Mouse (Mus musculus): Measurements from ENCODE around the gene Hoxd3.

Gene Hoxd3

DNA sequence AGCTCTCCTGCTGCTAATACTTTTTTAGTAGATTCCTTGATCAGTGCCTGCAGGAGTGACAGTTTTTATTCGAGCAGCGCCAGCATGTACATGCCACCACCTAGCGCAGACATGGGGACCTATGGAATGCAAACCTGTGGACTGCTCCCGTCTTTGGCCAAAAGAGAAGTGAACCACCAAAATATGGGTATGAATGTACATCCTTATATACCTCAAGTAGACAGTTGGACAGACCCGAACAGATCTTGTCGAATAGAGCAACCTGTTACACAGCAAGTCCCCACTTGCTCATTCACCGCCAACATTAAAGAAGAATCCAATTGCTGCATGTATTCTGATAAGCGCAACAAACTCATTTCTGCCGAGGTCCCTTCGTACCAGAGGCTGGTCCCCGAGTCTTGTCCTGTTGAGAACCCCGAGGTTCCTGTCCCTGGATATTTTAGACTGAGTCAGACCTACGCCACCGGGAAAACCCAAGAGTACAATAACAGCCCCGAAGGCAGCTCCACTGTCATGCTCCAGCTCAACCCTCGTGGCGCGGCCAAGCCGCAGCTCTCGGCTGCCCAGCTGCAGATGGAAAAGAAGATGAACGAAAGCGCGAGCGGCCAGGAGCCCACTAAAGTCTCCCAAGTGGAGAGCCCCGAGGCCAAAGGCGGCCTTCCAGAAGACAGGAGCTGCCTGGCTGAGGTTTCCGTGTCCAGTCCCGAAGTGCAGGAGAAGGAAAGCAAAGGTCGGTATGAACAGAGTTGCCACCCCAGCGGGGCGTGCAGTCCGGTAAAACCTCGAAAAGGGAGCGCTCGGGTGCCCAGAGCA is 19.5 kb upstream of the Hoxd3 start:
- no peak for DNase-seq (ENCODE audit: low read depth in 1 of 2, low spot score in 2 of 2)

DNA sequence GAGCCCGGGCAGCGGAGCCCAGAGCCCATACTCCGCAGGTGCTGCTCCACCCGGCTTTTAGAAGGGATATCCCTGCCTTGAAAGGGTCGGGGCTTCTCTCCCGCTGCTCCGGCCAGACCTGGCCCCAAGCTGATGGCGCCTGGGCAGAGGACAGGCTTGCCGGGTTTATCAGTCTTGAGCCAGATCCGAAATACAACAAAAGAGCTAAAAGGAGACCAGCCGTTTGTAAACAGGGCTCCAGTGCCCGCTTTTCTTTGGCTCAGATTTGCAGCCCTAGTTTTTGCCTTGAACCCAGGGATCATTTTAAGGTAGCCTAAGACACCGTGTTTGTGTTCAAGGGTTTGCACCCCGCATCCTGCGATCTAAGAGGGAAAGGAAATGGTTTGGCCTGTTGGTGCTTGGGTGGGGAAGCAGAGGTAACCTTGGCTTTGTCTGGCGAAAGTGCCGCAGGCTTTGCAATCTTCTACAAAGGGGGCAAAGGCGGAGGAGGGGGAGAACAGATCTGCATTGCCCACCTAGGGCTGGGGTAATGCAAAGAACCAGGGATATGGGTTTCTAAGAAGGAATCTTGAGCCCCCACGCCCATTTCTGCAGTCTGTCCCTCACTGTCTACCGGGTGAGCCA is 18.8 kb upstream of the Hoxd3 start:
- DNase-seq (ENCODE audit: low read depth in 1 of 2, low spot score in 2 of 2) = no peak

DNA sequence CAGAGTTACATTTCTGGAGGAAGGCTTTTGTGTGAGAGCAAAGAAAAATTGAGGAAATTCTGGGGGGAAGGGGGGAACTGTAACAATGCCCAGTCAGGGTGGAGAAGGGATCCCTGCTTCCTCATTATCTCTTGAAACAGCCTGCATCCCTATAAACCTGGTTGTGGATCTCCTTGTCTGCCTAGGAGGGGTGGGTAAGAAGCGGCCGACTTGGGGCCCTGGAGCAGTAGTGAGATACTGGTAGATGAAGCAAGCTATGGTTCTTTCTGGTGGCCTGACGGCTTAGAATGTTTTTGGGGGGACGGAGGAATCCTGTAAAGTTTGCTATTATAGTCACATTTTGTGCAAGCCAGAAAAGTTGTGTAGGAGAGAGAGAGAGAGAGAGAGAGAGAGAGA is 18.3 kb upstream of the Hoxd3 start:
- DNase-seq (ENCODE audit: low read depth in 1 of 2, low spot score in 2 of 2) = no peak

DNA sequence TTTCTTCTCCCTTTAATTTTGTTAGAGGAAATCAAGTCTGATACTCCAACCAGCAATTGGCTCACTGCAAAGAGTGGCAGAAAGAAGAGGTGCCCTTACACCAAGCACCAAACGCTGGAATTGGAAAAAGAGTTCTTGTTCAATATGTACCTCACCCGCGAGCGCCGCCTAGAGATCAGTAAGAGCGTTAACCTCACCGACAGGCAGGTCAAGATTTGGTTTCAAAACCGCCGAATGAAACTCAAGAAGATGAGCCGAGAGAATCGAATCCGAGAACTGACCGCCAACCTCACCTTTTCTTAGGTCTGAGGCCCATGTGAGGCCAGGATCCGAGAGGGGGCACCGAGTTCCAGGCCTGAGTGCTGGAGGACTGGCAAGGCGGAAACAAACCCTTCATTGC is 17.7 kb upstream of the Hoxd3 start:
- no peak for DNase-seq (ENCODE audit: low read depth in 1 of 2, low spot score in 2 of 2)

DNA sequence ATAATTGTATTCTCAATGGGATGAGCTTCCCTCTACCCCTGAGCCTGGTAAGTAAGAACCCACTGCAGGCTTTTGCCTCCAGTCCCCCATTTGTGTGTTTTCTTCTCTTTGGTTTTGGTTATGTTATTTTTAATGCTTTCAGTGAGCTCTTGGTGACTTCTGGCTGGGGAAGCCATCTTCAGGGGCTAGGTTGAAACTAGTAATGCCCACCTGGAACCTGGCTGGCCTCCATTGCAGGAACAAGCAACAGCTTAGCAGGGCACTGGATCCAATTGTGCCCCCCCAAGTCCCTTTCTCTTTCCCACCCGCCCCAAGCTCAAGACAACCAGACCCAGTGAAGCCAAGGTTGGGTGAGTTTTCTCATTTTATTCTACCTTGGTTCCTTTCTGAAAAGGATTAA is 16.3 kb upstream of the Hoxd3 start:
- no peak for DNase-seq (ENCODE audit: low read depth in 1 of 2, low spot score in 2 of 2)

DNA sequence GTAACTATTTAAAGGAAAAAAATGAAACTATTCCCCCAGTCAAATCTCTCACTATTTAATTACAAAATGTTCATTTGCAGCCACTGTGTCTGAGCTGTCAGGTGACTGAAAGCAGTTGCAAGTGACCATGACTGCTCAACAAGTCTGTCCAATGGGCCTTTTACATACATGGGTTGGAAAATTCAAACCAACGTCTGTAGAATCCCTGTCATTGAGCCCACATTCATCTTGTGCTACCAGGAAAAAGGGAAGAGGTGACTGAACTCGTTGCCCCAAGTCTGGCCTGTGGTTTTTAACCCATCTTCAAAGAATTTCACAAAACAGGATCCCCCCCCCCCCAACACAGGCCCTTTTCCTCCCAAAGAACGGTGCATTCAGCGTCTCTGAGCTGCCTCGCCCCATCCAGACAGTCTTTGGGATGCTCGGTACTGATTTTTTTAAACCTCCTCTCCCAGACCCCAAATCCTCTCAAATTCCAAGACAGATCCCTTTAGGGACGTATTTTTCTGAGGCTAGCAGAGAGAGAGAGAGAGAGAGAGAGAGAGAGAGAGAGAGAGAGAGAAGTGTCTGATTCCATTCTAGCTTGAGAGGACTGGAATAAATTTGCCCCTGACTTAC is 15.8 kb upstream of the Hoxd3 start:
- DNase-seq (ENCODE audit: low read depth in 1 of 2, low spot score in 2 of 2) = no peak

DNA sequence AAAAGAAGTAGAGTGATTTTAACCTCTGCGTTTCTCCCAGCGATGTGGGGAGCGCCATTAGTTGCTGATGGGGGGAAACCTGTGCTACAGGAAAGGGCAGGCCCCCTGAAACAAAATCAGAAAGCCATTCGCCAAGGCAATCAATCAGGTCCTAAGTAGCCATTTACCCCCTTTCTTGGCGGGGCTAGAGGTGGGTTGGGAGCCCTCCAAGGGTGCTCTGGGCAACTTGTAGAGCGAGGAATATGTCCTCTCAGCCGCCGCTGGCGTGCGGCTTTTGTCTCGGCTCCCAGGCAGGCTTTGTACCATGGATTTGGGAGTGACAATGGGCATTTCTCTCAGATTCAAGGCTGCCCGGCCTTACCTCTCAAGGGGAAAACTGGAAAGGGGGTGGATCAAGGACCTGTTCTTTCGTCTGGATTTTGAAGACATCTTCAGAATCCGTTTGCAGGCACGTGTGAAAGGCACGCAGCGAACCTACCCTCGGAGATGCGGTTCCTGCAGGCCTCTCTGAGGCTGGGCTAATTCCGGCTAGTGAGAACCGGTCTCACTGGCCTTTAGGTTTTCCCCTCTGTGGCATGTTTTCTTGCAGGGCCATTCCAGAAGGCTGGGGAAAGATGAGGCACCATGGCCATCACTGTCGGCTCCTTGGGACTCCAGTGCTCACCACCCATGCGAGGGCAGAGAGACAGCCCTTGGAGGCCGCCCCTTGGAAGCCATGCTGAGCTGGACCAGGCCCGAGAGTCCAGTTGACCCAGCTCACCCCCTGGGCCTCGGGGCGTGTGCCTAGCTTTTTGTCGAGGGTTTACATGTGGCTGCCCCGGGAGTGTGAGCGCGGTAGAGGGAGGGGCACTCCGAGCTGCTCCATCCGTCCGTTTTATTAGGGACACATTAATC is 15.0 kb upstream of the Hoxd3 start:
- DNase-seq (ENCODE audit: low read depth in 1 of 2, low spot score in 2 of 2) = no peak

DNA sequence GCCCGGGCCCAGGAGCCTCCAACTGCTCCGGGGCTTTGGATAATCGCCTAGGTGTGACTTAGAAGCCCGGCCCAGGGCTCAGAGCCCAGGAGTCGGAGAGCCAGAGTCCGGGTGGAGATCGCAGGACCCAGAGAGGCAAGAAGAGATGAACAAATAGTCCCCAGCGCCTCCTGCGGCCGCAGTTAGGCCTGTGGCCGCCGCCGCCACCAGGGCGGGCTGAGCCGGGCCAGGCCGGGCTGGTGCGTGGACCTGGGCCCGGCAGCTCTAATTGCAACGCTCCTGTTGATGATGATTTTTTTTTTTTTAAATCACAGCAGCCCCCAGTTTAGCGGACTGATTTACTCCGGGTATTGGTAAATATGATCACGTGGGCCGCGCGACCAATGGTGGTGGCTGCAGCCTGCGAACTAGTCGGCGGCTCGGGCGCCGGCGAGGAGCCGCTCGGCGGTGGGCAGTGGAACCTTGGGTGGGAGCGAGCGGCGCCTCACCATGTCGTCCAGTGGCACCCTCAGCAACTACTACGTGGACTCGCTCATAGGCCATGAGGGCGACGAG is 14.1 kb upstream of the Hoxd3 start, which contains the start of gene Hoxd9:
Hoxd9 (plus strand) TSS at position 161 of the 555 bp plus-strand sequence.
- DNase-seq (ENCODE audit: low read depth in 1 of 2, low spot score in 2 of 2) = no peak

DNA sequence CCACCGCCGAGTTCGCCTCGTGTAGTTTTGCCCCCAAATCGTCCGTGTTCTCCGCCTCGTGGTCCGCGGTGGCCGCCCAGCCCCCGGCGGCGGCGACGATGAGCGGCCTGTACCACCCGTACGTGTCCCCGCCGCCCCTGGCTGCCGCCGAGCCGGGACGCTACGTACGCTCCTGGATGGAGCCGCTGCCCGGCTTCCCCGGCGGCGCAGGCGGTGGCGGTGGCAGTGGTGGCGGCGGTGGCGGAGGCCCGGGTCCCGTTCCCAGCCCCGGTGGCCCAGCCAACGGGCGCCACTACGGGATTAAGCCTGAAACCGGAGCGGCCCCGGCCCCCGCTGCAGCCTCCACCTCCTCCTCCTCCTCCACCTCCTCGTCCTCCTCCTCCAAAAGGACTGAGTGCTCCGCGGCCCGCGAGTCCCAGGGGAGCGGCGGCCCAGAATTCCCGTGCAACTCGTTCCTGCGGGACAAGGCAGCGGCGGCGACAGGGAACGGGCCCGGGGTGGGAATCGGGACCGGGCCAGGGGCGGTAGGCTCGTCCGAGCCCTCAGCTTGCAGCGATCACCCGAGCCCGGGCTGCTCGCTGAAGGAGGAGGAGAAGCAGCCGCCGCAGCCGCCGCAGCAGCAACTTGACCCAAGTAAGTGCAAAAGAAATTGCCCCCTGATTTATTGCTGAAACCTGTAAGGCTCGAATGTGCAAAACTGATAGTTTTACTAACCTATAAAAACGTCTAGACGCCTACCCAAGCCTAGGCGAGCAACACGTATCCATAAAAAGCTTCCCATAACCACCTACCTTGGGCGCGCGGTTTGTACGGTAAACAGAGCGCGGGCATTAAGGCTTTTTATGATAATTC is 13.3 kb upstream of the Hoxd3 start:
- no peak for DNase-seq (ENCODE audit: low read depth in 1 of 2, low spot score in 2 of 2)

DNA sequence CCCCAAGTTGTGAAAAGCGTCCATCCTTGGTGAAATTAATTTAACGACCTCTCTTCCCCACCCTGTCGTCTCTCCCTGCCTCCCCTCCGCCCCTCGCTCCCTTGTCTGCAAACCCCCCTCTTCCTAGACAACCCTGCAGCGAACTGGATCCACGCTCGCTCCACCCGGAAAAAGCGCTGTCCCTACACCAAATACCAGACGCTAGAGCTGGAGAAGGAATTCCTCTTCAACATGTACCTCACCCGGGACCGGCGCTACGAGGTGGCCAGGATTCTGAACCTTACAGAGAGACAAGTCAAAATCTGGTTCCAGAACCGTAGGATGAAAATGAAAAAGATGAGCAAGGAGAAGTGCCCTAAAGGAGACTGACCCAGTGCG is 12.7 kb upstream of the Hoxd3 start:
- DNase-seq (ENCODE audit: low read depth in 1 of 2, low spot score in 2 of 2) = no peak

DNA sequence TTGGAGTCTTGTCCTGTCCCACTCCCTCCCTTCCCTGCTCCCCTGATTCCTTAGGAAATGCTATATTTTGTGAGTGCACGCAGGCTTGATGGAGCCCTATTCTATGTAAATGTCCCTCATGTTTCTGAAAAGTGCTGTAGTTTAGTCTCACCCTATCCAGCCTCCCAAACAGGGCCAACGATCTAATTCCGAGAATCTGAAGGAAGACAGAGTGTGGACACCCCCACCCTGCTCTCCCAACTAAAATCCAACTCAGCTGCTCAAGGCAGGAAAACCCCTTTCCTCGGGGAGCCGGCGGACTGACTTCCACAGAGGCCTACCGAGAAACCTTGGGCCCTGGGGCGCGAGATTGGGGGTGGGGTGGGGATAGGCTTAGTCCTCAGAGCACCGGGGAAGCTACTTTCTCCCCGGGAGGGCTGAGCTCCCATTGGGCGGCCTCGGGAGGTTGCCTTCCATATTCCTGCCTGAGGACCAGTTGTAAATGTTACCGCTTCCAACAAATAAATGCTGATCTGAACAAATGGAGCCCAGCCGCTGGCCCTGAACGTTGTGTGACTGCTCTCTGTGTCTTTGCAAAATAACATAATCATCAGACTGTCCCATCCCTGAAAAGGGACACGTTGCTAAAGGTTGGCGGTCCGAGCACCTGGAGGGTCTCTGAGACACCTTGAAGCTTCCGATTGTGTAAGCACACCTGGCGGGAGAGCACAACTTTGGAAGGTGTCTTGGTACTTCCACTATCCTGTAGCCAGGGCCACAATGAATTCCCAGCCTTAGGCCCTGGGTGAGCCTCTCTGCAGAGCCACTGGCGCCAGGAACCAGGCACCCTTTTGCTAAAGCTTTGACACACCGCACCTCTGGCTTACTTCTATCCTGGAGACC is 11.8 kb upstream of the Hoxd3 start:
- no peak for DNase-seq (ENCODE audit: low read depth in 1 of 2, low spot score in 2 of 2)

DNA sequence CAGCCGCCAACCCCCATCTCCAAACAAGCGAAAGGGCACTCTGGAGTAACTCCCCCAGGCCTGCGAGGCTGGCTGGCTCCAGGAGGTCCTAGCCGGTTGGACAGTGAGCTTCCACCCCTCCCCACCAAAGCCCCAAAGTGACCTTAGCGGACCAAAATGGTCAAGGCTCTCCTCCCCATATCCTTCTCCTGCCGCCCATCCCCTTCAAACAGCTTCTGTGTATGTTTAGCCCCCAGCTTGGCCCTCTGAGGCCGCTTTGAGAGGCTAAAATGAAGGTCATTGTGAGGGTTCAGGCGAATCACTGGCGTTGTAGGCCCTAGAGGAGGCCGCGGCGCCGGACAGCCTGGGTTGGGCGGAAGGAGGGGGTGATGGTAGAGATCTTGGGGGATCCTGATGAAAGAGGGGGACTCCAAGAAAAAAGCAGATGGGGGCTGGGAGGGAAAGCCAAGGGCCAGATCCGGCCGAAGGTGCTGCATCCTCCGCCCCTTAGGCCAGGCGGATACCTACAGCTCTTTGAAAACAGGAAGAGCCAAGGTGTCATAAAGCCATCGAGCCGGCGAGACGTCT is 11.1 kb upstream of the Hoxd3 start:
- no peak for DNase-seq (ENCODE audit: low read depth in 1 of 2, low spot score in 2 of 2)

DNA sequence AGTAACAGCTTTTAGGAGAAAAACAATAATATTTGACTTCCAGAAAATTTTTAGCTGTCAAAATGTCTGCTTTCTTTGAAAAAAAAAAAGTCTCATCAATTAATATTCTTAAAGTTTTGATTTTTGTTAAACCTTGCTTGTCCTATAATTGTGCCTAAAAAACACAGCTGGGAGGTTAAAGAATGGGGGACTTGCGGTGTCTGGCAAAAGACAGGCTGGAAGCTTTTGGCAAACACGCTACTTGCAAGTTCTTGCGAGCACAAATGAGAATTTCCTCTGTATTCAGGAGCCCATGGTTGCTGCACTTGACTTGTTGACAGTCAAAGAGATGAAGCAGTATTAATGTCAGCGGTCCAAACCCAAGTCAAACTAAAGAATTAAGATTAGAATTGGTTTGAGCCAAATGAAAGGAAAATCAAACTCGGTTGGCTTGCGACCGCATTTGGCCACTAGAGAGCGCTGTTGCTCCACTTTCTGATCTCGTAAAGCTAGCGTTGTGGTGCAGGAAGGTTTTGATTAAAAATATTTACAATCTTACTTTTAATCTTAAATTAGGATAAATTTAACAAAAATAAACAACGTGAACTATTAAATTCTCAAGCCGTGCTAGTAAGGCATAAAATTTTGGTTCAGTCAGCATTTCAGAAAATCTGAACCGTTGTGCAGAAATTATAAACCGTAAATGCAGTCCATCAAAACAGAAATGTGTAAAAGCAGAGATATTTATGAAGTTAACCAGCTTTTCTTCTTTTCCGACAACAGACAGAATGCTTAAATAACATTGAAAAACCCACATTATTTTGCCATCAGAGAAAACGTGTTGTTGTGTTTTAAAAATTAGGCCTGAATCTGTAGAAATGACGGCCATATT is 9.5 kb upstream of the Hoxd3 start:
- DNase-seq (ENCODE audit: low read depth in 1 of 2, low spot score in 2 of 2) = no peak

DNA sequence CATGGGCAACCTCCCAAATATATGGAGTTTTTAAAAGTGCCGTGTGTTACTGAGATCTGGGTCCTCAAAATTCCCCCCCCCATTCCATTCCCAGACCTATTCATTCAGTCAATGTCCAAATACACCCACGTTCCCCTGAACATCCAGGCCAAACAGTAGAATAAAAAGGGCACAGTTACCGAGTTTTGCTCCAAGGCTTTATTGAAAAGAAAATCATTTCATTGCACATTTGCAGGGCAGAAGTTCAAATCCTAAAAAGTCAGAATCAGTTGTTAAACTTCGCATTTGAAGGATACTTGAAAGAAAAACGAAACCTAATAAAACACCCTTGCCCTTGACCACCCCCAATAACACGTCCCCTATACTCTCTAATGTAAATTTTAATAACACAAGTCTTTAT is 8.9 kb upstream of the Hoxd3 start:
- DNase-seq (ENCODE audit: low read depth in 1 of 2, low spot score in 2 of 2) = no peak

DNA sequence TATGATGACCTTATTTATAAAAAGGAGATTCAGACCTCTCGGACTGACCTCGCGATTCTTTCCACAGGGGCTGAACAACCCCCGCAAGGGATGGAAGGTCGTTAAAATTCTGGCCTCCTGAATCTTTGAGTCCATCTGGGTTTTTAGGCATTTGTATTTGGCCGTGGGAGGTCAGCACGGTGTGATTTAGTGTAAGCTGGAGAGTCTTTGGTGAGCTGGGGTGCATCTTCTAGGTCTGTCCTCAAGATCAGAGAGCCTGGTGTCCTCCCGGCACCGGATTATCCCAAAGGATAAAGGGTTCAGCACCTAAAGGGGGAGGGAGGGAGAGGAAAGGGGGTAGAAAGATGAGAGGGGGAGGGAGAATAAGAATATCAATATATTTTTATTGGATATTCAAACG is 8.4 kb upstream of the Hoxd3 start:
- DNase-seq (ENCODE audit: low read depth in 1 of 2, low spot score in 2 of 2) = no peak

DNA sequence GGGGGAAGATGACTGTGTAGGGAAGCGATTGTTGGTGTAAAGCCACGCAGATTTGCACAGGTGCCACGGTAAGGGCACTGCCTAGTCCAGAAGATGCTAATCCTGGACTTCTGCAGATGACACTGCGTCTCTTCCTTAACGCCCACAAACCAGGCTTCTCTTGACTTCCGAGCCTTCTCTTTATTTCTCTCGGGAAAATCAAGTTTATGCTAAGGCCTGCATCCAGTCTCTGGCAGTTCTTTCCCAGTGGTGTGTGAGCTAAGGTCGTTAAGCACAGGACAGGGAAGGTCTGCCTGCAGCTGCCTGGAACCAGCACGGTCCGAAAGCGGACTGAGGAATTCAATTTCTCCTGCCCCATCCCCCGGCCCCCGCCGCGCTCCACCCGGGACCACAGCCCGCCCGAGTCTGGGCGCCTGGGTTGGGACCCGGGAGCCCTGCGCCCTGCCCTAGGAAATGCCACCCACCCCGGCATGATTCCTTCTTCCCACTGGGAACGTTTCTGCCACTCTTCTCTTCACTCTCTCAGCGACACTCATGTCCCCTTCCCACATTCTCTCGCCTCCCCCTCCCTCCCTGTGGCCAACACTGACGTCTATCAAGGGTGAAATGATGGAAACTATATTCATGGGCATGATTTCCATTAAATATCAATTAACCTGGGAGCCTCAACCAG is 7.9 kb upstream of the Hoxd3 start:
- no peak for DNase-seq (ENCODE audit: low read depth in 1 of 2, low spot score in 2 of 2)

DNA sequence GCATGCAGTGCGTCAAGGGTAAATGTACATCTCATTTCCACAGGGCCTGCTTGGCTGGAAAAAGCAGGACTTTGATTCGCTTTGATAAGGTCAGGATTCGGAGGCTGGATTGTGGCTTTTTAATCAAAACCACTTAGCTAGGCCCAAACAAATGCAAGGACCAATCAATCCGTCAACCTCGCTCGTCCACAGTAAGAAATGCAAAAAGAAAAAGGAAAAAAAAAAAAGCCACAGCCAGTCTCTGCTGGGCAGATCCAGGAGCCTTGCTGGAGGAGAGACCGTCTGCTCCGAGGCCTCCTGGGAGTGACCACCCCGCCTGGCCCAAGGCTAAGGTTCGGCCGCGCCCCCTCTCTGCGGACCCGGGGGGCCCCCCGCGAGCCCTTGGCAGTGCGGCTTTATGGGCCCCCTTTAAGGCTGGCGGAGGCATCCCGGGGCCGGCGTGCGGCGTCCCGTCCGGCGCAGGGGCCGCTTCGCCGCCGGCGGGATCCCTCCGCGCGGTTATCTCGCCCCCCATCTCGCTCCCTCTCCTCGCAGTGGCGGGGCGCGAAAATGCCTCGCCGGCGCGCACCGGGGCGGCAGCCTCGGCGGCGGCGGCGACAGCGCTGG is 7.2 kb upstream of the Hoxd3 start, which contains the start of gene Hoxd8:
Hoxd8 (plus strand) TSS at position 223 of the 606 bp plus-strand sequence.
- no peak for DNase-seq (ENCODE audit: low read depth in 1 of 2, low spot score in 2 of 2)
